Mouse (Mus musculus) CH12.LX (cell line): Measurements from ENCODE around the gene Tstd2.

Experiments
- CTCF ChIP-seq, 2 experiments: IDR thresholded peaks in 1 of 2; conservative IDR thresholded peaks in 1 of 2; 2 replicates each; pipeline ENCODE4 v1.5.1; 2011 to 2012; ENCODE audit warnings: low read depth in 2 of 2, low read length in 2 of 2, improper control_type of control experiment in 1 of 2, inconsistent platforms in 1 of 2, mild to moderate bottlenecking in 1 of 2, moderate library complexity in 1 of 2
- E2F4 ChIP-seq: IDR thresholded peaks from 2 replicates; pipeline ENCODE4 v1.6.1; 2011; ENCODE audit warnings: low read depth, low read length, improper control_type of control experiment; ENCODE audit not compliant: insufficient replicate concordance
- ELF1 ChIP-seq: IDR thresholded peaks from 2 replicates; pipeline ENCODE4 v1.6.1; 2014; ENCODE audit warnings: low read depth, mild to moderate bottlenecking, inconsistent platforms, low read length, improper control_type of control experiment
- ETS1 ChIP-seq: conservative IDR thresholded peaks from 2 replicates; pipeline ENCODE4 v1.6.1; 2012; ENCODE audit warnings: low read depth, mild to moderate bottlenecking, inconsistent platforms, low read length, improper control_type of control experiment, moderate library complexity
- HCFC1 ChIP-seq: IDR thresholded peaks from 2 replicates; pipeline ENCODE4 v1.6.1; 2012; ENCODE audit warnings: low read depth, mild to moderate bottlenecking, inconsistent platforms, low read length, improper control_type of control experiment
- MXI1 ChIP-seq: IDR thresholded peaks from 2 replicates; pipeline ENCODE4 v1.6.1; 2011; ENCODE audit warnings: mild to moderate bottlenecking, low read depth, low read length, improper control_type of control experiment
- RCOR1 ChIP-seq: conservative IDR thresholded peaks from 2 replicates; pipeline ENCODE4 v1.6.1; 2012; ENCODE audit warnings: low read depth, mild to moderate bottlenecking, inconsistent platforms, low read length, improper control_type of control experiment
- ZC3H11A ChIP-seq: IDR thresholded peaks from 2 replicates; pipeline ENCODE4 v1.6.1; 2012; ENCODE audit warnings: low read depth, mild to moderate bottlenecking, inconsistent platforms, low read length, improper control_type of control experiment

DNA sequence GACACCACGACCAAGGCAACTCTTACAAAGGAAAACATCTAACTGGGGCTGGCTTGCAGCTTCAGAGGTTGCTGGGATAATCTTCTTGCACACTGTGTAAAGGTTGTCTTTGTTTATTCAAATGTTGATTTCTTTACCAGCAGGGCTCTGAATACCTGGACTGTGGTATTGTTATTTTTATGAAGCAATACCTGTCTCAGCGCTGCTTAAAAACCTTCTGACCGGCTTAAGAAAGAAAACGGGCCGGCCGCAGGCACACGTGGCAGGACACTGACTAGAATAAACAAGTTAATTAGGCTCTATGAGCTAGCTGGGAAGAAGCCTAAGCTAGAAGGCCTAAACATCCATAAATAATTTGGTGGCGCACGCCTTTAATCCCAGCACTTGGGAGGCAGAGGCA lies 47.4 kb upstream of the Tstd2 start:
- TF ChIP-seq ZC3H11A (no peak), ETS1 (no peak), CTCF (conservative IDR thresholded peaks at IDR 0.05 in 1 of 2, IDR thresholded peaks at IDR 0.05 in 1 of 2; ENCODE audit: low read depth in 2 of 2, low read length in 2 of 2) (no peak), HCFC1 (no peak), ELF1 (no peak), E2F4 (no peak), MXI1 (no peak), RCOR1 (no peak)
